Mouse (Mus musculus) embryonic facial prominence, embryonic 12.5 days (tissue): ENCODE results near the gene Rrm2. TPM values are rescaled to one million over a fixed set of nuclear protein-coding genes. Genes with fewer than 3 reads are reported as not detected.

Experiments used
- ATAC-seq: fragments of 200-750 bp; cut with Nextera tagmentation; 2 replicates; pipeline ENCODE4 v1.8.0; 2017; ENCODE audit not compliant: insufficient number of reproducible peaks, insufficient read depth, low FRiP score, low TSS enrichment
- H3K27ac ChIP-seq: fragments of 300-500 bp; sonication (generic); 2 replicates; pipeline ENCODE4 v1.5.1; 2016; ENCODE audit warnings: mild to moderate bottlenecking
- H3K27me3 ChIP-seq: fragments of 300-500 bp; sonication (generic); 2 replicates; pipeline ENCODE4 v1.6.1; 2016; ENCODE audit warnings: mild to moderate bottlenecking, moderate library complexity
- H3K36me3 ChIP-seq: fragments of 300-500 bp; sonication (generic); 2 replicates; pipeline ENCODE4 v1.6.1; 2016; ENCODE audit warnings: mild to moderate bottlenecking
- H3K4me1 ChIP-seq: fragments of 300-500 bp; sonication (generic); 2 replicates; pipeline ENCODE4 v1.6.1; 2016
- H3K4me2 ChIP-seq: fragments of 300-500 bp; sonication (generic); replicated peaks from 2 replicates; pipeline ENCODE4 v1.6.1; 2016; ENCODE audit warnings: mild to moderate bottlenecking, moderate library complexity
- H3K4me3 ChIP-seq: fragments of 300-500 bp; sonication (generic); 2 replicates; pipeline ENCODE4 v1.5.1; 2016; ENCODE audit warnings: mild to moderate bottlenecking
- H3K9ac ChIP-seq: fragments of 300-500 bp; sonication (generic); 2 replicates; pipeline ENCODE4 v1.6.1; 2016; ENCODE audit warnings: mild to moderate bottlenecking, moderate library complexity
- H3K9me3 ChIP-seq: fragments of 300-500 bp; sonication (generic); 2 replicates; pipeline ENCODE4 v1.6.1; 2016; ENCODE audit warnings: mild to moderate bottlenecking, moderate library complexity
- WGBS: fragments of 180-500 bp; shearing (Covaris S2); methylation state at CpG from one replicate; pipeline ENCODE4 v1.1.7; 2016; 5-methylcytosine and 5-hydroxymethylcytosine counted together
- polyA plus RNA-seq: library from polyadenylated mRNA; unstranded; fragments of >200 nt; fragmentation: Nextera tagmentation; extraction: Ambion mirVana; gene quantifications from 2 replicates; pipeline ENCODE4 v1.2.1, GENCODE M21; 2016

Gene Rrm2
- polyA plus RNA-seq, 1 experiment from 2014 or later: 307 TPM

GRCm38 (mm10) chr12:24757387-24757786 is 49.3 kb downstream of the Rrm2 start:
- Histone ChIP-seq H3K9me3 (no peaks in the 10 kb centered on the region), H3K4me3 (no peak overlapping the region), H3K9ac (no peak overlapping the region), H3K27me3 (no peaks in the 10 kb centered on the region), H3K4me2 (no peak overlapping the region), H3K27ac (no peak overlapping the region), H3K36me3 (no peaks in the 10 kb centered on the region), H3K4me1 (peaks cover 5% of the 10 kb centered on the region; the same call in 1 of the 2 replicates)
- no peak for ATAC-seq

DNA sequence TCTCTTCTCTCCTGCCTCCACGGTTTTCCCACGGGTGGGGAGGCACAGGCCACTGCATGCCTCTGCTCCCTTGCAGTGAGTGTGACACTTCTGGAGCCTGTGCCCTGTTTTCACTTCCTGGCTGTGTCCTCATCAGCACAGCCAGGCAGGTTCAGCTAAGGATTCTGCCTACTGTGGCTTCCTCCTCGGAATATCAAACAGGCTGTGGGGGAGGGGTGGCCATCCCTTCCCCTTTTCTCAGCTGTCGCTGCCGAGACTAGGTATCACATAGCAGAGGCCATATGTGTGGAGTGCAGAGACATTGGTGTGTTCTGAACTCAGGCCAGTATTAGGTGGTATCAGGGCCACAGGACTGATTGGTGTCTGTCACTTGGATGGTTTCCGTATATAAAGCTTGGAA is 50.3 kb downstream of the Rrm2 start:
- Histone ChIP-seq H3K9ac (no peak overlapping the region), H3K36me3 (no peaks in the 10 kb centered on the region), H3K9me3 (no peaks in the 10 kb centered on the region), H3K4me2 (no peak overlapping the region), H3K4me3 (no peak overlapping the region), H3K4me1 (peaks cover 8% of the 10 kb centered on the region; the same call in 1 of the 2 replicates), H3K27ac (no peak overlapping the region), H3K27me3 (no peaks in the 10 kb centered on the region)
- 16% methylated on average over 6 of the region's 6 CpGs for WGBS
- no peak for ATAC-seq

GRCm38 (mm10) chr12:24762253-24762652 is 54.2 kb downstream of the Rrm2 start:
- H3K9me3 ChIP-seq: no peaks in the 10 kb centered on the region
- ATAC-seq: no peak
- no peak overlapping the region for H3K4me3 ChIP-seq
- H3K36me3 ChIP-seq: no peaks in the 10 kb centered on the region
- 5% methylated on average over 3 of the region's 3 CpGs for WGBS
- no peak overlapping the region for H3K9ac ChIP-seq
- H3K27me3 ChIP-seq: no peaks in the 10 kb centered on the region
- H3K4me1 ChIP-seq: peaks cover 8% of the 10 kb centered on the region; the same call in 1 of the 2 replicates
- H3K27ac ChIP-seq: no peak overlapping the region
- no peak overlapping the region; the same call in 1 of the 2 replicates for H3K4me2 ChIP-seq

Other genes with a start within 250 kb of the Rrm2 start
- gene Taf1b, start 209.9 kb upstream of the Rrm2 start, polyA plus RNA-seq: 28.9 and 33.0 TPM in 2 replicates
- 1.1 and 2.5 TPM in 2 replicates for gene Grhl1, start 136.0 kb upstream of the Rrm2 start, polyA plus RNA-seq
- gene Klf11, start 57.0 kb upstream of the Rrm2 start, polyA plus RNA-seq: 13.6 and 13.8 TPM in 2 replicates
- 2.6 and 2.7 TPM in 2 replicates for gene Cys1, start 26.4 kb upstream of the Rrm2 start, polyA plus RNA-seq
- gene Mboat2, start 122.6 kb downstream of the Rrm2 start, polyA plus RNA-seq: 52.3 and 53.3 TPM in 2 replicates